Mouse (Mus musculus) c-Kit-positive CD71-positive TER-119-negative erythroid progenitor cells, embryonic 14.5 days (primary cell): ENCODE results near the gene Nudt12.

Source experiments
- DNase-seq: peaks from one replicate; pipeline ENCODE4 v3.0.0-alpha.2; 2013; ENCODE audit warnings: low read depth

Nudt12 gene

GRCm38 (mm10) chr17:59013091-59013459 lies at the start of gene Nudt12:
Gene Nudt12 (minus strand): TSS chr17:59013372.
- peak; percentile 45 for DNase-seq

GRCm38 (mm10) chr17:59053306-59053705 lies 40.1 kb upstream of the Nudt12 start:
- no peak for DNase-seq

GRCm38 (mm10) chr17:59039754-59040153 lies 26.6 kb upstream of the Nudt12 start:
- peak; percentile 2 for DNase-seq

GRCm38 (mm10) chr17:59033445-59033844 lies 20.3 kb upstream of the Nudt12 start:
- DNase-seq: no peak

- no peak for DNase-seq
Measured at GRCm38 (mm10) chr17:59026336-59026735, 13.2 kb upstream of the Nudt12 start.

- DNase-seq: no peak
Measured at GRCm38 (mm10) chr17:59024502-59024901, 11.3 kb upstream of the Nudt12 start.

- no peak for DNase-seq
Measured at GRCm38 (mm10) chr17:59023971-59024370, 10.8 kb upstream of the Nudt12 start.

- DNase-seq: no peak
Measured at GRCm38 (mm10) chr17:59018666-59019065, 5.5 kb upstream of the Nudt12 start.

GRCm38 (mm10) chr17:59012421-59013090 lies 616 bp downstream of the Nudt12 start:
- DNase-seq: peak; percentile 49

GRCm38 (mm10) chr17:59011546-59012307 lies 1.4 kb downstream of the Nudt12 start:
- peak; percentile 13 for DNase-seq

GRCm38 (mm10) chr17:58991275-58991674 lies 21.9 kb downstream of the Nudt12 start, which contains the start of gene Pdzph1:
Gene Pdzph1 (minus strand): TSS chr17:58991375.
- DNase-seq: no peak

- no peak for DNase-seq
Measured at GRCm38 (mm10) chr17:58973237-58973636, 39.9 kb downstream of the Nudt12 start.

- DNase-seq: peak; percentile 51
Measured at GRCm38 (mm10) chr17:58959905-58960304, 53.3 kb downstream of the Nudt12 start.

- no peak for DNase-seq
Measured at GRCm38 (mm10) chr17:58957055-58957454, 56.1 kb downstream of the Nudt12 start.
